Mouse (Mus musculus): ENCODE results near the gene Lamc1.
"Not testable (repeated sequence)": the region's sequence is repeated elsewhere in the genome, so short reads cannot be mapped to it uniquely, and the experiment has no call there.

DNA sequence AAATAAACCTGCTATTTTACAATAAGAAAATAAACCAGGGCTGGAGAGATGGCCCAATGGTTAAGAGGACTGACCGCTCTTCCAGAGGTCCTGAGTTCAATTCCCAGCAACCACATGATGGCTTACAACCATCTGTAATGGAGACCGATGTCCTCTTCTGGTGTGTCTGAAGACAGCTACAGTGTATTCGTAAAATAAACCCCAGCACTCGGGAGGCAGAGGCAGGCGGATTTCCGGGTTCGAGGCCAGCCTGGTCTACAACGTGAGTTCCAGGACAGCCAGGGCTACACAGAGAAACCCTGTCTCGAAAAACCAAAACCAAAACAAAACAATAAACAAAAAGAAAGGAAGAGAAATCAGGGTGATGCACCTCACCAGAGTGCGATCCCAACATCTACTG, 2.9 kb upstream of the Lamc1 start:
- not testable (repeated sequence) for TF ChIP-seq CTCF (IDR thresholded peaks at IDR 0.05; ENCODE audit: low read depth, low read length); POLR2A (IDR thresholded peaks at IDR 0.05; ENCODE audit: borderline replicate concordance, low read depth, low read length)

Measured in bone marrow macrophage, adult 2 months (primary cell).